Mouse (Mus musculus): ENCODE measurements at regions not wholly inside any gene's neighbourhood (a gene's known extent, or its start where the extent isn't known, plus 50 kb on each side); places are given as distances from the start of the nearest gene placed in this dataset.

GRCm38 (mm10) chr9:85450877-85451276, 123.7 kb upstream of the Tent5a start:
- TF ChIP-seq FLI1 (IDR thresholded peaks at IDR 0.05; ENCODE audit: low read length) (no peak), GATA1 (IDR thresholded peaks at IDR 0.05; ENCODE audit: borderline replicate concordance, low read length) (no peak)

Measured in megakaryocyte, embryonic 14.5 days (primary cell).